Mouse (Mus musculus) heart, postnatal 25 days (tissue): ENCODE data around the gene Ino80. TPM values are rescaled to one million over a fixed set of nuclear protein-coding genes. Genes with fewer than 3 reads are reported as not detected.

Source experiments
- DNase-seq: peaks from one replicate; pipeline ENCODE4 v3.0.0; 2022; ENCODE audit warnings: low spot score
- intact Hi-C: fragments of 180-260 bp; cut with DNase I; formaldehyde crosslinking; loops from one replicate; pipeline ENCODE4 v1.15.1; 2025
- total RNA-seq, 2 experiments: library from RNA; stranded (reverse); gene quantifications; 2 replicates each; pipeline ENCODE4 v1.2.3; 2021

The Ino80 gene
- total RNA-seq, 2 experiments from 2014 or later: 10.0 to 11.6 TPM

DNA sequence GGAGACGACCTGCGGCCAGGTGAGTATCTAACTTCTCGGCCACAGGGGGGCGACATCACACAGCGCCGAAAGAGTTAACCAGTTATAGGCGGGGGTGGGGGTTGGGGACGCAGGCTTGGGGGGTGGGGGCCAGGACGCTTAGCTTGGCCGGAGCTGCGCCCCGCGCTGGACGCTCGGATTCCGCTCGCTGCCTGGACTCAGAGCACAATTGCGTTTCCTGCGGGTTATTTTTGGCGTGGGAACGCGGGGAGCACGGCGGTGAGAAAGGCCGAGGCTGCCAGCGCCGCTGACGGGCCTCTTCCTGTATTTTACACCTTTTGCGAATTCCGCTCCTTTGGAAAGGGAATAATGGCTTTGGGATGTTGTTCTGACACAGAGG is 150.4 kb downstream of the Ino80 start:
- intact Hi-C loops: loop anchor here (1.0 kb wide), 1 partner anchor 27 kb away; no protein-coding TSS in a partner anchor
- DNase-seq: peak; percentile 74

DNA sequence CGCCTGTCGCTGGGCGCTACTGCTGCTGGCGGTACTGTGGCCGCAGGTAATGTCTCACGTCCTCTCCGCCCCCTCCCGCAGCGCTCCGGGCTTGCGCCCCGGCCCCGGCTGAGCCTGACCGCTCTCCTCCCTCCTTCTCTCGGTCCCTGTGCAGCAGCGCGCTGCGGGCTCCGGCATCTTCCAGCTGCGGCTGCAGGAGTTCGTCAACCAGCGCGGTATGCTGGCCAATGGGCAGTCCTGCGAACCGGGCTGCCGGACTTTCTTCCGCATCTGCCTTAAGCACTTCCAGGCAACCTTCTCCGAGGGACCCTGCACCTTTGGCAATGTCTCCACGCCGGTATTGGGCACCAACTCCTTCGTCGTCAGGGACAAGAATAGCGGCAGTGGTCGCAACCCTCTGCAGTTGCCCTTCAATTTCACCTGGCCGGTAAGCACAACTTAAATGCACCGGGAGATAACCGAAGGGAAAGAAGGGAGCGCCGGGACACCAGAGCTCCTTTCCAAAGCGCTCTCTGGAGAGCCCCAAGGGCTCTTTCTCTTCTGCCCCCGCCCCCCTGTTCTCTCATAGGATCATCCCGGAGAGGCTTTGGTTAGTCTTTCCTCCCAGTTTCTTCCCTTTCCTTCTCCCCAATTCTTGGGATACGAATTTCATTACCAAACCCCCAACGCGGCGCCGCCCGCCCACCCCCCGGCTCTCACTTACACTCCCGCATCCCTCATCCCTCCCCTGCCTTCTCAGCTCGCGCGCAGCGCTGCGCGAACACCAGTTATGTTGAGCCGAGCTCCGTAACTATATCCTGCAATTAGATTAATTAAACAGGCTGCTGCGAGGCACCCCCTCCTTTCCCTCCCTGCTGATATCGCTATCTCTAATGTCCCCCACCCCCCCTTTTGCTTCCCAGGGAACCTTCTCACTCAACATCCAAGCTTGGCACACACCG is 151.1 kb downstream of the Ino80 start:
- intact Hi-C loops: loop anchor here (1.0 kb wide), 1 partner anchor 26 kb away; no protein-coding TSS in a partner anchor
- DNase-seq: no peak

GRCm38 (mm10) chr2:119325568-119326143 is 151.8 kb downstream of the Ino80 start, which contains the start of gene Dll4:
TSS of gene Dll4 (plus strand) at chr2:119325784.
- intact Hi-C loops: no loop called here
- peak; percentile 72 for DNase-seq

- DNase-seq: no peak
- intact Hi-C loops: no loop called here
Observed at GRCm38 (mm10) chr2:119324576-119325318, 152.7 kb downstream of the Ino80 start.

DNA sequence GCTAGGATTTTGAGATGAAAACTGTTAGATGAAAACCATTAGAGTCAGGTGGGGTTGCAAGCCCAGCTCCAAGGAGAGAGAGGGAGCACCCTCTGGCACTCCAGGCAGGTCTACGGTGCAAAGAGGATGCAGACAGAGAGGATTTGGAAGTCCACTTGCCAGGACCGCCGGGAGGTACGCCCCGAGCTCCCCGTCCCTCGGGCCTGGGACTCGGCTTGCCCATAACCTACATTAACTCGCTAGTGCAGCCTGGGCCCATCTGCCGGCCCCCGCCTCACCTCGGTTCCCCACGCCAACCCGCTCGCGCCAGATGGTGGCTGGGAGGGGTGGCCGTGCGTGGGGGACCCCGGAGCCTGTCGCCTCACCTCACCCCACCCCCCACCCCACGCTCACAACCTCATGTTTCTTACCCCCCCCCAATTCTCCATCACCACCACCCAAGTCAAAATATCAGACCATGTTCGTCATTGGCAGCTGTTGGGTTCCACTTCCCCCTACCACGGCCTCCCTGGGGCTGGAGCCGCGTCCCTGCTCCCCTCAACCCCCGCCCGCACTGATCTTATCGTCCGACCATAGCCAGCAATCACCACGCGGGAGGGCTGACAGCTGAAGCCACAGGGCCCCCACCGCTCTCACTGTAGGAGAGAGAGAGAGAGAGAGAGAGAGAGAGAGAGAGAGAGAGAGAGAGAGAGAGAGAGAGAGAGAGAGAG is 153.5 kb downstream of the Ino80 start:
- intact Hi-C loops: no loop called here
- no peak for DNase-seq

Other genes starting within 250 kb of the Ino80 start
- not detected for gene Ppp1r14d, start 247.8 kb downstream of the Ino80 start, total RNA-seq
- not detected for gene Spint1, start 240.3 kb downstream of the Ino80 start, total RNA-seq
- not detected for gene Rhov, start 206.4 kb downstream of the Ino80 start, total RNA-seq
- gene Vps18, start 188.9 kb downstream of the Ino80 start, total RNA-seq: 10 to 100 TPM; 11.9 to 13.0 TPM
- gene Dll4, start 151.9 kb downstream of the Ino80 start, total RNA-seq: 10 to 100 TPM; 16.7 to 22.5 TPM
- gene Chac1, start 126.5 kb downstream of the Ino80 start, total RNA-seq: 1 to 10 TPM; 7.2 to 9.3 TPM
- under 1 TPM; 0.17 to 0.18 TPM for gene Exd1, start 69.9 kb upstream of the Ino80 start, total RNA-seq
- gene Chp1, start 70.0 kb upstream of the Ino80 start, total RNA-seq: 10 to 100 TPM; 88.0 to 92.5 TPM
- 1 to 10 TPM; 1.1 to 1.5 TPM for gene Nusap1, start 140.6 kb upstream of the Ino80 start, total RNA-seq
- gene Oip5, start 140.8 kb upstream of the Ino80 start, total RNA-seq: under 1 TPM in 1 of 2 experiments, not detected in 1; 0.34 TPM
- 10 to 100 TPM; 66.3 to 67.5 TPM for gene Ndufaf1, start 185.1 kb upstream of the Ino80 start, total RNA-seq
- gene Rtf1, start 197.4 kb upstream of the Ino80 start, total RNA-seq: 10 to 100 TPM; 20.4 to 20.9 TPM